Mouse (Mus musculus) retina, adult 2 months (tissue): ENCODE results near the gene Adam1b.

ENCODE experiments used
- DNase-seq: peaks from one replicate; pipeline ENCODE4 v3.0.0-alpha.2; 2012; ENCODE audit warnings: low read depth, low spot score

Gene Adam1b

DNA sequence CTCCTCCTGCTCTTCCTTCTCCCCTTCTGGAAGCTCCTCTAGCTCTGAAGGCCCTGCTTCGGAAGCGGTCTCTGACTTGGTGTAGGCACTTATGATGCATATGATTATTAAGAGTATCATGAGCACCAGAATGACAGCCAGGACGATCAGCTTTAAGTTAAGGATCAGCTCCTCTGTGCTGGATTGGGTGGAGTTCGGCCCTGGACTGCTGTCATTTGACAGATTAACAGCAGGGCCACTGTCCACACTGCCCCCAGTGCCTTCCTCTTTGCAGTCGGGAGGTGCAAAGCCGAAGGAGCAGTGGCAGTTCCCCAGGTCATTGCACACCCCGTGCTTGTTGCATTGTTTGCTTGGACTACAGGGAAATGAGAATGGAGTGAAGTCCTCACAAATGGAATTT is 2.5 kb downstream of the Adam1b start:
- DNase-seq, result no peak

GRCm38 (mm10) chr5:121493305-121493704 is 9.9 kb downstream of the Adam1b start:
- DNase-seq, result no peak

DNA sequence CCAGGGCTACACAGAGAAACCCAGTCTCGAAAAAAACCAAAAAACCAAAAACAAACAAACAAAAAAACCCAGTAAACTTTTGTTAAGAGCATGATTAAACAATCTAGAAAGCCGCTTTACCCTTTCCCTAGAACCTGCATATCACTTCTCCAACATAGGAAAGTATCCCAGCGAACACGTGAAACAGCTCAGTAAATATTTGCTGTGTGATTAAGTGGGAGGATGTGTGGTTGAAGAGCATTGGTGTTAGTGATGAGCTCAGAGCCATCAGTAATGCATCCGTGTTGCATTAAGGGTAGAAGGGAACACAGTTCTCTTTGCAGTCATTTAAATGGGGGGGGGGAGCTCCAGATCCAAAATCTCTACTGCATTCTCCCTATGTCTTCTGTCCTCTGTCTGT is 18.4 kb downstream of the Adam1b start:
- DNase-seq, result no peak

DNA sequence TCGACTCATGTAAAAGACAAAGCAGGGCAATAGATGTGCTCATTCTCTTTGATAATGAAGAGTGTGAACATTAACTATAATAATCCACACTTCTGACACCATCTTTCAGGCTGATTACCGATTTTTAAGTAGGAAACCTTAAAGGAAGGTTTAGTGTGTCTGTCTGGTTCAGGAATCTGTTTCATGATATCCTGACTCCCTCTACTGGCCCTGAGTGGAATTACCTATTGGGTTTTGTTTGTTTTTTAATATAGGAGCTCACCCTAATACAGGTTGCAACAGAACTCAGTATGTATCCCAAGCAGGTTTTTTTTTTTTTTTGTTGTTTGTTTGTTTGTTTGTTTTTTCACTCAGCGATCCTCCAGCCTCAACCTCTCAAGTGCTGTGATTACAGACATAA is 25.6 kb downstream of the Adam1b start:
- peak; percentile 53 for DNase-seq

DNA sequence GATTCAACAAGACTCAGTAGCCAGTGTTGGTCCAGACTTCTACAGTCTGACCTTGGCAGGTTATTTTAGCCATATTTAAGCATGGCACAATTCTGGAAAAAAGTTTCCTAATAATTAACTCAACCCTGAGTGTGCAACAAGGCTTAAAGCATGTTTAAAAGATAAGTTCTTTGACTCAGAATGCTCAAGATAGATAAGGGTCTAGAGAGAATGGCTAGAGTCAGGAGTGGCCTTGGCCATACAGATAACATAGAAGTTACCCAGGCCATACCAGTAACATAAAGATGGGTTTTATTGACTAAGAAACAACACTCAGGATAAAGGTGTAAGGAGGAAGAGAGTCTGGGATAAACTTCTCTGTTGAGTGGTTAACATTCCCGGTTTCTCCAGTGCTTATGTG is 27.2 kb downstream of the Adam1b start:
- DNase-seq, result no peak

- DNase-seq, result no peak
These were observed 28.6 kb downstream of the Adam1b start for GRCm38 (mm10) chr5:121474610-121475009.

DNA sequence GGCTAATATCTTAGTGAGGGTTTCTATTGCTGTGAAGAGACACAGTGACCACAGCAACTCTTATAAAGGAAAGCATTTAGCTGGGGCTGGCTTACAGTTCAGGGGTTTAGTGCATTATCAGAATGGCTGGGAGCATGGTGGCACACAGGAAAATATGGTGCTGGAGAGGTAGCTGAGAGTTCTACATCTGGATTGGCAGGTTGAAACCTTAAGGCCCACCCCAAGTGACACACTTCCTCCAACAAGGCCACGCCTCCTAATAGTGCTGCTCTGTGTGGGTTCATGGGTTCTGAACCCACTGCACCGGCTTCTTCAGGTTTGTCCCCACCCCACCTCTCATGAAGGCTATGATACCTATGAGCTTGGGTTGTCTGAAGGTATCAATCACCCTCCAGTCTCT is 30.8 kb downstream of the Adam1b start:
- DNase-seq, result no peak

DNA sequence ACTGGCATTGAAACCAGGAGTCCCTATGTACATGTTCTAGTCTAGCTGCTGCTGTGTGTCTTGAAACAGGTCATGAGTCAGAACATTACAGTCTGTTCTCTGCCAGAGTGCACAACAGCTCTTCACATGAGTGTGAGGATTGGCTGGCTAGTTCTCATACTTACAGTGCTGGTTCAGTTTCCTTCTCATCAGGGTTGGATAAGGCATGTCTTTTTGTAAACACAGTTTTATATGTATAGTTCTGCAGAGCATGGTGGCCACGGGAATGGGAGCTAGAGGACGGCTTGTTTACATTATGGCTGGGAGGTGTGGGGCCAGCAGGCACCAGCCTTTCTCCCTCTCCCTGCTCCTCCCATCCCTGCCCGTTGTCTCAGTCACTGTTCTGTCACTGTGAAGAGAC is 33.7 kb downstream of the Adam1b start:
- no peak for DNase-seq

- DNase-seq, result no peak
These were observed 39.5 kb downstream of the Adam1b start for GRCm38 (mm10) chr5:121463601-121464250.

GRCm38 (mm10) chr5:121462967-121463366 is 40.3 kb downstream of the Adam1b start:
- DNase-seq, result no peak

DNA sequence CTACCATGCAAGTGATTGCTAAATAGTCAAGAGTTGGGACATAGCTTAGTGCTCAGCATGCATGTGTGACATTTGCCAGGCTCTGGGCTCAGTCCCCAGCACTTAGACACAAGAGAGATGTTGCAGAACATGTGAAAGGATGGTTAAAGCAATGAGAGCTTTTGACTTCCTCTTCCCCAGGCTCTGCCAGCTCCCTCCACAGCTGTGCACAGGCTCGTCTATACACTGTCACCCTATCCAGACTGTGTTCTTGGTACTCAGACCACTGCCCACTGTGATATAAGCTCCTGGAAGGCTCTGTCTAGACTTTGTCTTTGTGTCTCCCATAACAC is 41.1 kb downstream of the Adam1b start:
- no peak for DNase-seq

DNA sequence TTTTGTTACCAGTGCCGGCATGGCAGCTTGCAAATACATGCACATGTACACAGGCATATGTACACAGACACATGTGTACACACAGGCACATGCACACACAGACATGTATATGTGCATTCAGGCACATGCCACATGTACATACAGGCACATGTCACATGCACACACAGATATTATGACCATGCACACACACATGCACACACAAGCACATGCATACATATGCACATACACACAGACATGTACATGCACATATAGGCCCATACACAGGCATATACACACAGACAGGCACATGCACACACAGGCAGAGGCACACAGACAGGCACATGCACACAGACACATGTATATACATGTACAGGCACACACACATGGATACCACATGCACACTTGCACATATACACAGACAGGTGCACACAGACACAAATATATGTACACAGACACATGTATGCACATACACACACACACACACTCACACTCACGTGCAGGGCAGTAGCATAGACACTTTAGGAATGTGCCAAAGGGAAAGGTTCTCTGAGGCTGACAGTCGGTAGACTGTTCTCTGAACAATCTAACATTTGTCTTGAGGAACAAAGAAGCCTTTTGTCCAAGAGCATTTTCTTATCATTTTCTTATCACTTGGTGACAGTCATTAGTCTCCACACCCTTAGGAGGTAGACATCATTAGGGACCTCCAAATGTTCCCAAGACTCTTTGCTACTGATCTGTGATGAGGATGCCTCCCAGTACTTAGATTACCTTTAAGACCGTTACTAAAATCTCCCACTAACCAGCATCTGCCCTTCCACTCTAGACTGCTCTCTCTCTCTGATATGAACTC is 41.7 kb downstream of the Adam1b start:
- no peak for DNase-seq

- no peak for DNase-seq
These were observed 47.5 kb downstream of the Adam1b start for GRCm38 (mm10) chr5:121455510-121456265.

- DNase-seq, result no peak
These were observed 48.8 kb downstream of the Adam1b start for GRCm38 (mm10) chr5:121454503-121454782.

GRCm38 (mm10) chr5:121453743-121454502 is 49.3 kb downstream of the Adam1b start:
- DNase-seq, result no peak

DNA sequence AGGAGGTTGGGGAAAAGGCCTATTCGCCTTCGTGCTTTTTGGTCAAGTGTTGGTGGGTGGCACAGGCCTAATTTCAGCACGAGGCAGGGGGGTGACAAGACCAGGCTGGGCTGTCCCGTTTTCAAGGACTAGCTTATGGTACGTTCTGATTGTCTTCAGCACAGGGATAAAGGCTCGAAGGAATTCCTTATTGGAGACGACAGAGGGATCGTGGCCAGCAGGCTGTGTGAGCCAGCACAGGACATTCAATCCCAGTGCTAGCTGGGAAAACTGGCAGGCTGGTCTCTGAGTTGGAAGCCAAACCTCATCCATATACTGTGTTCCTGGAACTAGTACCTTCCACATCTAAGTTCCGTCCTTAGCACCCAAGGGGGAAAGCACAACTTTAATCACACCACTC is 50.3 kb downstream of the Adam1b start:
- no peak for DNase-seq

- peak; percentile 95 for DNase-seq
These were observed 51.0 kb downstream of the Adam1b start, which contains the start of gene Erp29 for GRCm38 (mm10) chr5:121452026-121452869. Gene Erp29, minus strand, starts transcription at chr5:121452506.

DNA sequence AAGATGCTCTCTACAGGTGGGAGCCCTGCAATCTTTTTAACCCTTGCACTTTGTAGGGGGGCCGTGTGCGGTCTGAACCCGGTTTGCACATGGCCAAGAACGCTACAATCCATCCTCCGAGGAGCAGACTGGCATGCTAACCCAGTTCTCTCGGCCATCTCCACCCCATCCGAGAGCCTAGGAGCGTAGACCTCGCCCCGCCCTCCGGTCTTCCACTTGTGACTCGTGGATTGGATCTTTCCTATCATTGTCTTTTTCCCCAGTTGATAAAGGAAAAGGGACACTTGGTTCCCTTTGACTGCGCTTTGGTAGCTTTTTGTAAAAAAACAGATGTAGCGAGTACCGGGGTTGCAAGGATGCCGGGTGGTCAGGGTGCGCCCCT is 51.6 kb downstream of the Adam1b start, which contains the start of gene Tmem116:
Gene Tmem116, plus strand, starts transcription at position 250 of the 382 bp plus-strand sequence.
- no peak for DNase-seq

GRCm38 (mm10) chr5:121451203-121451602 is 52.0 kb downstream of the Adam1b start:
- no peak for DNase-seq

DNA sequence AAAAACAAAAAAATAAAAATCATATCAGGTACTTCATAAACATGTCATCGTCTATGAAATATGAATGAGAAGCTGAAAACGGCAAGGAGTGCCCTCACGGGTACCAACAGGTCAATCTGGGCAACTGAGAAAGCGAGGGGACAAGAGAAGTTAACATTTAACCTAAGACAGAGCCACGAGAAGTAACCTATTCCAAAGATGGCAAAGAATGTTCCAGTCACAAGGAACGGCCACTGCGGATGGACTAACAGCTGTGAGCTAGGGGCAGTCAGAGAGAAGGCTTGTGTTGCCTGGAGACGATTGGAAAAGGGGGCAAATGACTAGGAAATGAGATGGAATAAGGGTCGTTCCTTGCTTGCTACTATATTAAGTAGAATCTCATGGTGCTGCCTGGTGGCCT is 52.8 kb downstream of the Adam1b start:
- DNase-seq, result no peak
